Mouse (Mus musculus) testis, postnatal 10 days (tissue): Measurements from ENCODE around the gene Tepsin.

Experiments
- DNase-seq: peaks from one replicate; pipeline ENCODE4 v3.0.0; 2021; ENCODE audit warnings: low spot score

Tepsin gene

GRCm38 (mm10) chr11:120064006-120064667 lies 34.4 kb downstream of the Tepsin start:
- no peak for DNase-seq

- no peak for DNase-seq
Observed at GRCm38 (mm10) chr11:120063326-120063725, 35.2 kb downstream of the Tepsin start.

- DNase-seq: no peak
Observed at GRCm38 (mm10) chr11:120060634-120061033, 37.9 kb downstream of the Tepsin start.

GRCm38 (mm10) chr11:120055953-120056732 lies 42.4 kb downstream of the Tepsin start:
- no peak for DNase-seq

- DNase-seq: no peak
Observed at GRCm38 (mm10) chr11:120053846-120054245, 44.7 kb downstream of the Tepsin start.

GRCm38 (mm10) chr11:120052274-120052673 lies 46.3 kb downstream of the Tepsin start:
- no peak for DNase-seq

GRCm38 (mm10) chr11:120051124-120051811 lies 47.3 kb downstream of the Tepsin start:
- no peak for DNase-seq

GRCm38 (mm10) chr11:120049067-120049466 lies 49.5 kb downstream of the Tepsin start:
- DNase-seq: no peak

- DNase-seq: no peak
Observed at GRCm38 (mm10) chr11:120048252-120048556, 50.3 kb downstream of the Tepsin start.

GRCm38 (mm10) chr11:120047531-120048251 lies 50.8 kb downstream of the Tepsin start:
- no peak for DNase-seq

GRCm38 (mm10) chr11:120046553-120047191 lies 51.9 kb downstream of the Tepsin start, which contains the start of gene Aatk:
Gene Aatk (minus strand): TSS chr11:120047167.
- no peak for DNase-seq

GRCm38 (mm10) chr11:120045839-120046552 lies 52.5 kb downstream of the Tepsin start:
- DNase-seq: no peak

GRCm38 (mm10) chr11:120045341-120045740 lies 53.2 kb downstream of the Tepsin start:
- DNase-seq: no peak

- DNase-seq: no peak
Observed at GRCm38 (mm10) chr11:120042141-120042838, 56.2 kb downstream of the Tepsin start.

GRCm38 (mm10) chr11:120041191-120042123 lies 57.1 kb downstream of the Tepsin start:
- DNase-seq: no peak
